Mouse (Mus musculus) CH12.LX (cell line): ENCODE data around the gene Senp8. TPM values are rescaled to one million over a fixed set of nuclear protein-coding genes. Genes with fewer than 3 reads are reported as not detected.

Source experiments
- DNase-seq: peaks from one replicate; pipeline ENCODE4 v3.0.0-alpha.2; 2013; ENCODE audit errors: extremely low read depth
- H3K27ac ChIP-seq: 2 replicates; pipeline ENCODE4 v1.5.1; 2012; ENCODE audit warnings: low read depth, mild to moderate bottlenecking, control low read depth, moderate library complexity; ENCODE audit not compliant: insufficient read depth
- H3K27me3 ChIP-seq: replicated peaks from 2 replicates; pipeline ENCODE3; 2012; ENCODE audit warnings: inconsistent platforms
- H3K36me3 ChIP-seq, 2 experiments: replicated peaks in 1 of 2; 2 replicates each; pipeline versions ENCODE3 to v1.6.1; 2012; ENCODE audit warnings: inconsistent platforms in 1 of 2, low read length in 1 of 2, mild to moderate bottlenecking in 1 of 2, mixed read lengths in 1 of 2, moderate library complexity in 1 of 2; ENCODE audit not compliant: control insufficient read depth in 1 of 2, insufficient read depth in 1 of 2
- H3K4me1 ChIP-seq, 2 experiments: 2 replicates each; pipeline ENCODE4 v1.6.1; 2012; ENCODE audit warnings: inconsistent platforms in 1 of 2, moderate library complexity in 1 of 2; ENCODE audit not compliant: insufficient read depth in 2 of 2, control insufficient read depth in 1 of 2
- H3K4me2 ChIP-seq: 2 replicates; pipeline ENCODE4 v1.6.1; 2012; ENCODE audit warnings: low read depth, mild to moderate bottlenecking, control low read depth; ENCODE audit not compliant: poor library complexity, insufficient read depth, severe bottlenecking
- H3K4me3 ChIP-seq, 3 experiments: fragments of 150-350 bp in 1 of 3; sonication (generic) in 1 of 3; replicated peaks in 1 of 3; 2 replicates each; pipeline versions ENCODE3 to v1.5.1; 2011 to 2012; ENCODE audit warnings: low read depth in 2 of 3, low read length in 2 of 3, mild to moderate bottlenecking in 2 of 3, moderate library complexity in 2 of 3, control low read depth in 1 of 3, improper control_type of control experiment in 1 of 3, inconsistent platforms in 1 of 3, mixed read lengths in 1 of 3; ENCODE audit not compliant: poor library complexity in 1 of 3
- H3K79me2 ChIP-seq: replicated peaks from 2 replicates; pipeline ENCODE4 v1.6.1; 2012; ENCODE audit warnings: mild to moderate bottlenecking, moderate library complexity; ENCODE audit not compliant: control insufficient read depth, poor library complexity, insufficient read depth, severe bottlenecking; ENCODE audit errors: extremely low read depth
- H3K9ac ChIP-seq: 2 replicates; pipeline ENCODE4 v1.6.1; 2012; ENCODE audit warnings: low read depth, mild to moderate bottlenecking, control low read depth, moderate library complexity; ENCODE audit not compliant: insufficient read depth
- H3K9me3 ChIP-seq: replicated peaks from 2 replicates; pipeline ENCODE3; 2012; ENCODE audit warnings: low read length, inconsistent platforms, mixed read lengths
- CHD1 ChIP-seq: IDR thresholded peaks from 2 replicates; pipeline ENCODE4 v1.6.1; 2012; ENCODE audit warnings: low read depth, low read length, improper control_type of control experiment, inconsistent platforms
- E2F4 ChIP-seq: IDR thresholded peaks from 2 replicates; pipeline ENCODE4 v1.6.1; 2011; ENCODE audit warnings: low read depth, low read length, improper control_type of control experiment; ENCODE audit not compliant: insufficient replicate concordance
- ELF1 ChIP-seq: IDR thresholded peaks from 2 replicates; pipeline ENCODE4 v1.6.1; 2014; ENCODE audit warnings: low read depth, mild to moderate bottlenecking, inconsistent platforms, low read length, improper control_type of control experiment
- EP300 ChIP-seq: IDR thresholded peaks from 2 replicates; pipeline ENCODE4 v1.6.1; 2011; ENCODE audit warnings: low read length, improper control_type of control experiment
- ETS1 ChIP-seq: conservative IDR thresholded peaks from 2 replicates; pipeline ENCODE4 v1.6.1; 2012; ENCODE audit warnings: low read depth, mild to moderate bottlenecking, inconsistent platforms, low read length, improper control_type of control experiment, moderate library complexity
- GABPA ChIP-seq: IDR thresholded peaks from 2 replicates; pipeline ENCODE4 v1.6.1; 2012; ENCODE audit warnings: low read depth, low read length, improper control_type of control experiment, inconsistent platforms; ENCODE audit not compliant: insufficient replicate concordance
- IRF4 ChIP-seq: IDR thresholded peaks from 2 replicates; pipeline ENCODE4 v1.6.1; 2014; ENCODE audit warnings: low read depth, mild to moderate bottlenecking, inconsistent platforms, low read length, improper control_type of control experiment
- KAT2A ChIP-seq: IDR thresholded peaks from 2 replicates; pipeline ENCODE4 v1.6.1; 2012; ENCODE audit warnings: low read length, improper control_type of control experiment, inconsistent platforms; ENCODE audit not compliant: insufficient replicate concordance
- MAFK ChIP-seq: IDR thresholded peaks from 2 replicates; pipeline ENCODE4 v1.6.1; 2011; ENCODE audit warnings: low read length, improper control_type of control experiment; ENCODE audit not compliant: insufficient replicate concordance
- MAX ChIP-seq: IDR thresholded peaks from 2 replicates; pipeline ENCODE4 v1.6.1; 2011; ENCODE audit warnings: low read length, improper control_type of control experiment
- MAZ ChIP-seq: IDR thresholded peaks from 2 replicates; pipeline ENCODE4 v1.6.1; 2012; ENCODE audit warnings: low read depth, mild to moderate bottlenecking, inconsistent platforms, low read length, improper control_type of control experiment, moderate library complexity
- MEF2A ChIP-seq: IDR thresholded peaks from 2 replicates; pipeline ENCODE4 v1.6.1; 2014; ENCODE audit warnings: low read depth, mild to moderate bottlenecking, inconsistent platforms, low read length, improper control_type of control experiment, borderline replicate concordance
- PAX5 ChIP-seq: IDR thresholded peaks from 2 replicates; pipeline ENCODE4 v1.6.1; 2012; ENCODE audit warnings: low read length, inconsistent platforms, mixed read lengths
- POLR2A ChIP-seq: IDR thresholded peaks from 2 replicates; pipeline ENCODE4 v1.6.1; 2011; ENCODE audit warnings: low read depth, mild to moderate bottlenecking, improper control_type of control experiment, low read length
- POLR2AphosphoS2 ChIP-seq: IDR thresholded peaks from 2 replicates; pipeline ENCODE4 v1.6.1; 2011; ENCODE audit warnings: low read depth, low read length, improper control_type of control experiment
- RAD21 ChIP-seq: IDR thresholded peaks from 2 replicates; pipeline ENCODE4 v1.6.1; 2011; ENCODE audit warnings: low read depth, mild to moderate bottlenecking, low read length, improper control_type of control experiment, moderate library complexity
- SMC3 ChIP-seq: IDR thresholded peaks from 2 replicates; pipeline ENCODE4 v1.6.1; 2011; ENCODE audit warnings: low read depth, low read length, improper control_type of control experiment
- TBP ChIP-seq: conservative IDR thresholded peaks from 2 replicates; pipeline ENCODE4 v1.6.1; 2011; ENCODE audit warnings: low read depth, low read length, improper control_type of control experiment
- USF1 ChIP-seq: IDR thresholded peaks from 2 replicates; pipeline ENCODE4 v1.6.1; 2014; ENCODE audit warnings: low read depth, mild to moderate bottlenecking, inconsistent platforms, low read length, improper control_type of control experiment
- ZMIZ1 ChIP-seq: IDR thresholded peaks from 2 replicates; pipeline ENCODE4 v1.6.1; 2012; ENCODE audit warnings: low read depth, mild to moderate bottlenecking, inconsistent platforms, low read length, improper control_type of control experiment
- ZNF384 ChIP-seq: IDR thresholded peaks from 2 replicates; pipeline ENCODE4 v1.6.1; 2012; ENCODE audit warnings: low read depth, low read length, improper control_type of control experiment, inconsistent platforms
- dilution Hi-C: fragments of 300-500 bp; cut with MboI; formaldehyde crosslinking; loops from 2 replicates; pipeline ENCODE4 v1.14.3; 2020; ENCODE audit warnings: low sequenced_read_pairs; ENCODE audit not compliant: extremely low pct_unique_long_range_greater_than_20kb, extremely low pct_ligation_motif_present
- in situ Hi-C: fragments of 300-500 bp; cut with MboI; formaldehyde crosslinking; loops from 3 replicates; pipeline ENCODE4 v1.14.3; 2019; ENCODE audit warnings: low sequenced_read_pairs, low pct_ligation_motif_present, low pct_unique_long_range_greater_than_20kb, mixed read lengths
- polyA plus RNA-seq: library from polyadenylated mRNA; unstranded; fragments of >175 nt; gene quantifications from 2 replicates; pipeline ENCODE4 v1.2.1, GENCODE M21; 2012; ENCODE audit warnings: low read depth; ENCODE audit not compliant: insufficient read length
- total RNA-seq, 2 experiments: library from RNA; depleted of rRNA; stranded (reverse); fragments of 300-350 nt in 1 of 2; fragments of >200 nt in 1 of 2; gene quantifications; 2 replicates each; pipeline ENCODE4 v1.2.3; 2012 to 2014

The Senp8 gene
- total and polyA plus RNA-seq, 3 experiments, result 5.2 to 8.5 (median 6.1) TPM

- DNase-seq, result no peak
- H3K4me3 ChIP-seq, result no peak overlapping the region
- H3K9ac ChIP-seq, result no peak overlapping the region
- H3K27ac ChIP-seq, result no peak overlapping the region
- no peaks in the 10 kb centered on the region for H3K79me2 ChIP-seq
- in situ Hi-C loops (no loop called here), dilution Hi-C loops (no loop called here)
- H3K36me3 ChIP-seq, result peaks cover 0 to 5% of the 10 kb centered on the region in 2 experiments
- H3K27me3 ChIP-seq, result no peaks in the 10 kb centered on the region
- H3K9me3 ChIP-seq, result no peaks in the 10 kb centered on the region
- TF ChIP-seq EP300 (no peak), E2F4 (no peak), RAD21 (no peak), SMC3 (no peak), ETS1 (no peak), ZMIZ1 (no peak)
- TF ChIP-seq, all 38 proteins: peak for 0
- Histone ChIP-seq H3K4me1 (peaks cover 0 to 1% of the 10 kb centered on the region in 2 experiments; a peak in 1 of 4 replicates), H3K4me2 (no peak overlapping the region)
Observed at GRCm38 (mm10) chr9:59743903-59744302, 6.6 kb downstream of the Senp8 start.

GRCm38 (mm10) chr9:59740593-59740992 lies 9.9 kb downstream of the Senp8 start:
- H3K4me3 ChIP-seq, result no peak overlapping the region
- TF ChIP-seq MAFK (no peak), USF1 (no peak), TBP (no peak), POLR2A (no peak), RAD21 (no peak), POLR2AphosphoS2 (no peak), MAX (no peak), ELF1 (no peak), CHD1 (no peak), IRF4 (no peak), ZNF384 (no peak), EP300 (no peak), GABPA (no peak), PAX5 (no peak), MAZ (no peak), KAT2A (no peak), MEF2A (no peak)
- no peaks in the 10 kb centered on the region for H3K27me3 ChIP-seq
- no peak for DNase-seq
- peaks cover 0 to 23% of the 10 kb centered on the region in 2 experiments for H3K36me3 ChIP-seq
- dilution Hi-C loops, result no loop called here
- no peaks in the 10 kb centered on the region for H3K79me2 ChIP-seq
- no peak overlapping the region for H3K27ac ChIP-seq
- no peak overlapping the region for H3K4me2 ChIP-seq
- H3K4me1 ChIP-seq, result no peaks in the 10 kb centered on the region
- in situ Hi-C loops, result no loop called here
- H3K9ac ChIP-seq, result no peak overlapping the region
- H3K9me3 ChIP-seq, result no peaks in the 10 kb centered on the region
